Mouse (Mus musculus) stomach, postnatal 0 days (tissue): Measurements from ENCODE around the gene Mx1. TPM values are rescaled to one million over a fixed set of nuclear protein-coding genes. Genes with fewer than 3 reads are reported as not detected.
A peak's percentile ranks its signal among the peaks of the same experiment; 100 is the strongest.

ENCODE experiments used
- ATAC-seq: fragments of 200-750 bp; cut with Nextera tagmentation; 2 replicates; pipeline ENCODE4 v1.8.0; 2017; ENCODE audit not compliant: low FRiP score, low TSS enrichment
- DNase-seq: peaks from one replicate; pipeline ENCODE4 v3.0.0-alpha.2; 2016; ENCODE audit warnings: low spot score
- H3K27ac ChIP-seq: fragments of 300-500 bp; sonication (generic); replicated peaks from 2 replicates; pipeline ENCODE4 v1.5.1; 2014; ENCODE audit warnings: mild to moderate bottlenecking, control low read depth
- H3K27me3 ChIP-seq: fragments of 300-500 bp; sonication (generic); 2 replicates; pipeline ENCODE4 v1.6.1; 2014; ENCODE audit warnings: low read length; ENCODE audit not compliant: control insufficient read depth, insufficient read depth
- H3K36me3 ChIP-seq: fragments of 300-500 bp; sonication (generic); 2 replicates; pipeline ENCODE4 v1.6.1; 2014; ENCODE audit warnings: low read length, mixed read lengths; ENCODE audit not compliant: control insufficient read depth, insufficient read depth
- H3K4me1 ChIP-seq: fragments of 300-500 bp; sonication (generic); replicated peaks from 2 replicates; pipeline ENCODE4 v1.6.1; 2014; ENCODE audit warnings: antibody characterized with exemption; ENCODE audit not compliant: control insufficient read depth, insufficient read depth
- H3K4me2 ChIP-seq: fragments of 300-500 bp; sonication (generic); replicated peaks from 2 replicates; pipeline ENCODE4 v1.6.1; 2014; ENCODE audit warnings: low read depth, mild to moderate bottlenecking, control low read depth, moderate library complexity
- H3K4me3 ChIP-seq: fragments of 300-500 bp; sonication (generic); 2 replicates; pipeline ENCODE4 v1.5.1; 2014; ENCODE audit warnings: low read depth, low read length, control low read depth
- H3K9ac ChIP-seq: fragments of 300-500 bp; sonication (generic); 2 replicates; pipeline ENCODE4 v1.6.1; 2014; ENCODE audit warnings: mild to moderate bottlenecking, low read length, control low read depth, mixed read lengths
- H3K9me3 ChIP-seq: fragments of 300-500 bp; sonication (generic); 2 replicates; pipeline ENCODE4 v1.6.1; 2016; ENCODE audit warnings: low read length; ENCODE audit not compliant: control insufficient read depth
- CTCF ChIP-seq: IDR thresholded peaks from 2 replicates; pipeline ENCODE4 v1.5.1; 2016; ENCODE audit warnings: antibody characterized with exemption, low read depth, mild to moderate bottlenecking, moderate library complexity
- EP300 ChIP-seq: optimal IDR thresholded peaks from 2 replicates; pipeline ENCODE3; 2016; ENCODE audit warnings: antibody characterized with exemption
- whole genome bisulfite sequencing: fragments of 180-500 bp; shearing (Covaris S2); extraction: QIAGEN DNeasy Blood & Tissue Kit; methylation state at CpG from one replicate; pipeline ENCODE4 v1.1.7; 2014; 5-methylcytosine and 5-hydroxymethylcytosine counted together
- polyA plus RNA-seq: library from polyadenylated mRNA; unstranded; fragments of >200 nt; fragmentation: Nextera tagmentation; extraction: Ambion mirVana; gene quantifications from 2 replicates; pipeline ENCODE4 v1.2.1, GENCODE M21; 2015

Gene Mx1
- polyA plus RNA-seq, 1 experiment from 2014 or later = 0.42 TPM

DNA sequence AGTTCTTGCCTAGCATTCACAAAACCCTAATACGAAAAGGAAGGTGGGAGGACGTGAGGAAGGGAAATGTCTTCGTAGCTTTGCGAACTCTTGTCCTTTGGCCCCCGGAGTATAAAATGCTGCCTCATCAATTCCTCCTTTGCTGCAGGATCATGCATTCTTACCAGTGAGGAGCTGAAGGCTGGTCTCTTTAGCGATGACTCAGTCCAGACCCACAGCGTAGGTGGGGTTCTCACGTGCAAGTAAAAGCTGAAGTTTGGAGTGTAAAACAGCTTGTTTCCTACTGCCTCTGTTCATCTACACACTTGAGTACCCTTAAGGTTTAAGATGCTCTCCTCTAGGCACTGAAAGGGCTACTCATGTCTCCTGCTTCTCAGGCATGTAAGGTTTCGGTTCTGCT lies 20.7 kb downstream of the Mx1 start:
- no peak overlapping the region for H3K27ac ChIP-seq
- 71% methylated on average over 9 of the region's 9 CpGs for WGBS
- TF ChIP-seq CTCF (no peak), EP300 (no peak)

DNA sequence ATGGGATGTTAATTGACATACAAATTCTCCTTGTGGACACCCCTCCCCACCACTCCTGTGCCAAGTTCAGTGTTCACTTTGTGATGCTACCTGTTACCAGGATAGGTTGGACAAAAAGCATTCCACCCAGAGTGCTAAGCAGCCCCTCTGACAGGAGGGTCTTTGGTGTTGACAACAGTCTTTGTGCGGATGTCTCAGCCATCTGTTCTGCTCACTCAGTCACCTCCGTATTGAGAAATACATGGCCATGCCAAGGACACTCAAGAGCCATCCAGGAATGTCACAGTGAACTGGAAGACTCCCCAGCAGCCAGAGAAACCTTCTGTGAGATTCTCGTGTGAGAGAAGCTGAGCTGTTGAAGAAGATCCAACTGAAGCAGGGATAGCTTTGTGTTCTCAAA lies 24.5 kb downstream of the Mx1 start:
- DNase-seq = no peak
- 76% methylated on average over 3 of the region's 3 CpGs for WGBS
- no peak overlapping the region for H3K27ac ChIP-seq
- H3K4me2 ChIP-seq = no peak overlapping the region
- no peaks in the 10 kb centered on the region for H3K9me3 ChIP-seq
- no peaks in the 10 kb centered on the region for H3K36me3 ChIP-seq
- H3K9ac ChIP-seq = no peak overlapping the region
- H3K4me1 ChIP-seq = no peaks in the 10 kb centered on the region
- no peaks in the 10 kb centered on the region for H3K27me3 ChIP-seq
- ATAC-seq = no peak
- TF ChIP-seq EP300 (no peak), CTCF (no peak)
- H3K4me3 ChIP-seq = no peak overlapping the region

More for the DNA sequence above, 20.7 kb downstream of the Mx1 start:
- Histone ChIP-seq H3K4me2 (no peak overlapping the region), H3K9me3 (no peaks in the 10 kb centered on the region), H3K27me3 (no peaks in the 10 kb centered on the region), H3K36me3 (no peaks in the 10 kb centered on the region), H3K4me3 (no peak overlapping the region), H3K4me1 (no peaks in the 10 kb centered on the region), H3K9ac (no peak overlapping the region)
- no peak for DNase-seq
- no peak for ATAC-seq

DNA sequence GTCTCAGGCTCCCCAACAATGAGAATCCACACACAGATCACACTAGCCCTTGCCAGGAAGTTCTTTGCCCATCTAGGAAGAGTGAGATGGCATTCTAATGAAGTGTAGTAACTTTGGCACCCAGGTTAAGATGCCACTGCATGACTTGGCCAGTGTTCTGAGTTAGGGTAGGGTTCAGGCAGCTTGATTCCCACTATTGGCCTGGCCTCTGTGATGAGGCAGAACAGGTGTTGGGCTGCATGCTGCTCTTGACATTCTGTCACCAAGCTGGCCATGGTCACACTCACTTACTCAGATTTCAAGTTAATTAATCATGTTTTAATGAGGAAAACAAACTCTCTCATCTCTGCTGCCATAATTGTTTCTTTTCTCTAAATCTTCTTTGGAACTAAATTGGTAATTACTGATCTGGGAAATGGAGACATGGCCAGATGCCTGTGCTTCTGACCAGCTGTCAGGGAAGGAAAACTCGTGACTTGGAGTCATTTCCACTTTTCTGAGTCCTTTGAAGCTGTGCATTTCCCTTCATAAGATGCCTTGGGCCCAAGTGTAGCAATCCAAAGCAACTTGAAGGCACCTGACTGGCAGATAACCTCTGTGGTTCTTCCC lies 25.2 kb downstream of the Mx1 start:
- ATAC-seq (no peak), DNase-seq (no peak)
- no peak overlapping the region for H3K4me3 ChIP-seq
- no peak for TF ChIP-seq CTCF
- TF ChIP-seq EP300 = no peak
- no peak overlapping the region for H3K27ac ChIP-seq
- no peaks in the 10 kb centered on the region for H3K36me3 ChIP-seq
- H3K4me2 ChIP-seq = no peak overlapping the region
- WGBS = 32% methylated on average over 1 of the region's 1 CpGs
- H3K9ac ChIP-seq = no peak overlapping the region
- no peaks in the 10 kb centered on the region for H3K27me3 ChIP-seq
- H3K9me3 ChIP-seq = no peaks in the 10 kb centered on the region
- no peaks in the 10 kb centered on the region for H3K4me1 ChIP-seq

DNA sequence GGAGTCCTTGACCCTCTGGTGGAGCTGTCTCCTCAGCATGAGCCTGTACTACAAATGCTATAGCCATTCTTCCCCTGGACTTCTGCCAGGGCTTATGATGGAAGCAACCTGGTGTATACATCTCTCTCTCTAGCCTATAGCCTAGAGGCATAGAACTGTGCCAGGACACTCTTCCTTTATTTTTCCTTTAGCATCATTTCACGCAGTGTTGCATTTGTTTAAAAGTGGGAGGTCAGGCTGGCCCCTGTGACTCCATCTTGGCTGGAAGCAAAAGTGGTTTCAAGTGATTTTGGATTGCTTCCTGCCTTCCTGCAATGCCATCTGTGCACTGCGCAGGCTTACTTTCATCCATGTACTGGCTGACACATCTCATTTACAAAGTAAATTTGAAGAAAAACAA lies 28.5 kb downstream of the Mx1 start:
- Histone ChIP-seq H3K9me3 (no peaks in the 10 kb centered on the region), H3K4me3 (no peak overlapping the region), H3K36me3 (no peaks in the 10 kb centered on the region), H3K27me3 (no peaks in the 10 kb centered on the region), H3K4me2 (no peak overlapping the region), H3K4me1 (no peaks in the 10 kb centered on the region), H3K27ac (no peak overlapping the region), H3K9ac (no peak overlapping the region)
- DNase-seq = no peak
- 60% methylated on average over 2 of the region's 2 CpGs for WGBS
- no peak for TF ChIP-seq EP300
- TF ChIP-seq CTCF = no peak
- no peak for ATAC-seq

DNA sequence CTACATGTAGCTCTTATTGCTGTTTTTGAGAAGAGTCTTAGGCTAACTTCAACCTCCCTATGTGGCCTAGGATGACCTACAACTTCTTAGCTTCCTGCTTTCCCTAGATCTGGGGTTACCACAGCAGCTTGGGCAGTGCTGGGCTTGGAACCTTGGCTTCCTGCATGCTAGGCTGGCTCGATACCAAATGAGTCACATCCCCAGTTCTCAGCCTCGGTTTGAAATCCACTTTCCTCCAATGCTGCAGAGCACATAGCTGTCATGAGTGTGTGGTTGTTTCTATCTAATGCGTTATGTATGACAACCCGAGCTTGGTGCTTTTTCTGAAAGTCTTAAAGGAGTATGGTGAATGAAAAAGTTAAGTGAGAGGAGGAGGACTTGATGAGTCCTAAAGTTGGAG lies 31.4 kb downstream of the Mx1 start:
- Histone ChIP-seq H3K27ac (no peak overlapping the region), H3K9ac (no peak overlapping the region), H3K4me1 (no peaks in the 10 kb centered on the region), H3K4me3 (no peak overlapping the region), H3K4me2 (no peak overlapping the region), H3K27me3 (no peaks in the 10 kb centered on the region), H3K36me3 (no peaks in the 10 kb centered on the region), H3K9me3 (no peaks in the 10 kb centered on the region)
- 46% methylated on average over 4 of the region's 4 CpGs for WGBS
- TF ChIP-seq CTCF (no peak), EP300 (no peak)
- DNase-seq = peak; percentile 24
- no peak for ATAC-seq

DNA sequence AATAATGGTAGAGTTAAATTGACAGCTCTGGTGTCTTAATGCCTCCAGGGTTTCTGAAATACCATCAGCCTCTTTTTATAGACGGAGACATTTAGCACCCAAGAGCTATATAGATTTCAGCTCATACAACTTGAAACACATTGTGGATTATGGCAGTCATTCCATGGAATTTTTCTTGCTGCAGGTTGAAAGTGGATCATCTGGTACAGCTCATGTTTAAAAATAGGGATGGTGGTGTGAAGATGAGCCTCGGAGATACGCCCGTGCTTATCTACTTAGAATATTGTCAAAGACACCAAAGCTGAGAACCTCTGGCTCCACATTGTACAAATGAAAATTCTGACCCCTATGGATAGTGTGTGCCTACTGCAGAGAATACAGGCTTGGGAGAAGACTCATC lies 32.6 kb downstream of the Mx1 start:
- Histone ChIP-seq H3K27me3 (no peaks in the 10 kb centered on the region), H3K4me1 (no peaks in the 10 kb centered on the region), H3K27ac (no peak overlapping the region), H3K9ac (no peak overlapping the region), H3K4me2 (no peak overlapping the region), H3K9me3 (no peaks in the 10 kb centered on the region), H3K36me3 (no peaks in the 10 kb centered on the region), H3K4me3 (no peak overlapping the region)
- ATAC-seq (no peak), DNase-seq (no peak)
- no peak for TF ChIP-seq CTCF
- no peak for TF ChIP-seq EP300
- 96% methylated on average over 4 of the region's 4 CpGs for WGBS
